Comparison of ENCODE assay signal across 24 mouse cellular contexts in genomic region chr8:48513801-48514200, GRCm38 (mm10).
"Had no signal": no experiment of that assay in that cellular context is flagged by ENCODE, and none has a peak within 500 bp of the region (broad histone marks: within the 10 kb centered on the region; RNA-seq: fewer than 3 reads in every experiment).

No protein-coding gene starts in this region.

- ATAC-seq: forebrain, postnatal 0 days; hindbrain, postnatal 0 days; intestine, embryonic 16.5 days; liver, embryonic 12.5 days had no signal

- H3K9ac ChIP-seq: forebrain, postnatal 0 days; heart, embryonic 13.5 days; heart, embryonic 15.5 days; hindbrain, embryonic 13.5 days; hindbrain, embryonic 15.5 days; limb, embryonic 13.5 days; limb, embryonic 15.5 days; liver, embryonic 12.5 days had no signal

- H3K27me3 ChIP-seq: heart, embryonic 13.5 days; heart, embryonic 15.5 days; hindbrain, embryonic 13.5 days; hindbrain, embryonic 15.5 days; limb, embryonic 13.5 days; limb, embryonic 15.5 days; liver, embryonic 12.5 days had no signal

- H3K4me2 ChIP-seq: heart, embryonic 11.5 days; heart, embryonic 13.5 days; heart, embryonic 15.5 days; hindbrain, embryonic 13.5 days; hindbrain, embryonic 15.5 days; limb, embryonic 13.5 days; limb, embryonic 15.5 days; liver, embryonic 12.5 days had no signal

- H3K36me3 ChIP-seq: heart, embryonic 13.5 days; heart, embryonic 15.5 days; hindbrain, embryonic 13.5 days; hindbrain, embryonic 15.5 days; limb, embryonic 13.5 days; limb, embryonic 15.5 days; liver, embryonic 12.5 days had no signal

- H3K9me3 ChIP-seq: heart, embryonic 13.5 days; heart, embryonic 15.5 days; hindbrain, embryonic 13.5 days; hindbrain, embryonic 15.5 days; limb, embryonic 13.5 days; limb, embryonic 15.5 days; liver, embryonic 12.5 days had no signal

- DNase-seq: forebrain, postnatal 0 days; gastrocnemius, postnatal 14 days; gastrocnemius, postnatal 36 days; heart, adult 11 months; heart, adult 2 months; heart, postnatal 14 days; heart, postnatal 36 days; kidney, adult 11 months; kidney, adult 2 months; kidney, adult 9 months; kidney, postnatal 10 days; layer of hippocampus, adult 9-11 months; layer of hippocampus, postnatal 36 days; left cerebral cortex, postnatal 4 days had no signal

- H3K4me1 ChIP-seq: limb, embryonic 15.5 days; liver, embryonic 12.5 days had no signal

- H3K4me3 ChIP-seq: heart, adult 2 months; heart, embryonic 13.5 days; heart, embryonic 15.5 days; hindbrain, embryonic 13.5 days; hindbrain, embryonic 15.5 days; limb, embryonic 13.5 days; limb, embryonic 15.5 days; liver, embryonic 12.5 days had no signal

- H3K27ac ChIP-seq: heart, adult 2 months; heart, embryonic 13.5 days; heart, embryonic 15.5 days; hindbrain, embryonic 13.5 days; hindbrain, embryonic 15.5 days; hindbrain, postnatal 0 days; limb, embryonic 13.5 days; limb, embryonic 15.5 days; liver, embryonic 12.5 days had no signal
